Mouse (Mus musculus): ENCODE measurements around the gene Gm21983.

DNA sequence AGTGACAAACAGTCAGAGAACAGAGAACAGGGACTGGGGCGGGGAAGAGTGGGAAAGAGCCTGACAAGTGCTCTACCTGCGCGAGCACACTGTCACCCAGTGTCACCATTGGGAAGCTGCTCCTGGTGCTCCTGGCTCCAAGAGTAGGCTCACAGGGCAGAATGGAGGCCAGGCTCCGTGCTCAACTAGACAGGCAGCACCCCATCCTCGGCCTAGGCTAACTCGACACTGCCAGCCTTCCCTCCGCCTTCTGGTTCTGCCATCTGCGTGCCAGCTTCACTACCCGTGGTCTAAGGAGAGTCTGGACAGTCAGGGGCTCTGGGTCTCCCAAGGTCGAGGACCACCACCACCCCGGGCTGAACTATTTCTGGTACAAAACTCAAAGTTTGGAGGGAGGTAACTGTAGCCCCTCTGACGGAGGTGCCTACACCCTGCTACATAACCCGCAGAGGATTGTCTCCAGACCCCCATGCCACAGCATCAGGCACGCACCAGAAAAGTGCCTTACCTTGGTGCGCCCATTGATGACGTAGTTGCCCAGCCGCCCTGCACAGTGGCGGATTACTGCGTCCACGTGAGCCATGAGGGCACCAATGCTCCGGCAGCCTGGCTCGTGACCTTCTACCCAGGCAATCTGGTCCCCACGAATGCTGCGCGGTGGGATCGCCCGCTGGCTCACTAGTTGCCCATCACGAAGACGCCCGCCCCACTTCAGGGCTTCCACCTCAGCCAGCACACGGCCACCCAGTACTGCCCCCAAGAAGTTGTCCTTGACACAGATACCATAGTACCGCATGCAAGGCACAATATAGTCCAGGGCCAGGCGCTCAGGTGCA lies 16.6 kb downstream of the Gm21983 start:
- no peak for TF ChIP-seq CTCF (IDR thresholded peaks at IDR 0.05; ENCODE audit: insufficient read depth, low read length)
- TF ChIP-seq POLR2A (IDR thresholded peaks at IDR 0.05; ENCODE audit: borderline replicate concordance, extremely low read depth, low read depth, low read length): no peak

Data from lung, adult 2 months (tissue).